Mouse (Mus musculus) heart, adult 9 months (tissue): ENCODE measurements around the gene Mlana.

Experiments
- DNase-seq, 2 experiments: peaks; one replicate each; pipeline ENCODE4 v3.0.0; 2022; ENCODE audit warnings: low spot score in 2 of 2

Mlana gene

DNA sequence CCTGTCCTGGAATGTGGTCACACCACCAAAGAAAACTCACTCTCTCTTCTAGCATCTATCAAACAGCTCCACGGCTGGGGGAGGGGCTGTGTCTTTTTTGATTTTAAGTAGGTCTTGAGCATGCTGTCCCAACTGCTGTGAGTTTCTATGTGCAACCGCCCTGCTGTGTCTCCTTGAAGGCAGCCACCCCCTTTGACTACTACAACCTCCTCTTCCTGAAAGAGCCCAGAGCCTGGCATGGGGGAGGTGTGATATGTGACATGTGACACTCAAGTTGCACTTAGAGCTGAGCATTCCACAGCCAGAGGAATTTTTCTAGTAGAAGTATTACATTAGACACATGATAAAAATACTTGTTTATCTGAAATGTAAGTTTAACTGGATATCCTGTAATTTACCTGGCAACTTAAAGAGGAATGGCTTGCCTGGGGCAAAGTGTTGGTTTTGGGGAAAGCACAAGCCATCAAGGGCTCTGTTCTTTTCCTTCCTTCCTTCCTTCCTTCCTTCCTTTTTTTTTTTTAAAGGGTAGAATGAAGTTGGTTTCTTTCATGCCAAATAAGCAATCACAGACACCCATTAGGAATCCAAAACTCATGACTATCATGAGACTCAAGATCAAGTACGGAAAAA lies at the start of gene Mlana:
Gene Mlana, plus strand, starts transcription at position 580 of the 630 bp plus-strand sequence.
- no peak for DNase-seq

GRCm38 (mm10) chr19:29648550-29648914 lies 49.1 kb upstream of the Mlana start:
- no peak for DNase-seq

DNA sequence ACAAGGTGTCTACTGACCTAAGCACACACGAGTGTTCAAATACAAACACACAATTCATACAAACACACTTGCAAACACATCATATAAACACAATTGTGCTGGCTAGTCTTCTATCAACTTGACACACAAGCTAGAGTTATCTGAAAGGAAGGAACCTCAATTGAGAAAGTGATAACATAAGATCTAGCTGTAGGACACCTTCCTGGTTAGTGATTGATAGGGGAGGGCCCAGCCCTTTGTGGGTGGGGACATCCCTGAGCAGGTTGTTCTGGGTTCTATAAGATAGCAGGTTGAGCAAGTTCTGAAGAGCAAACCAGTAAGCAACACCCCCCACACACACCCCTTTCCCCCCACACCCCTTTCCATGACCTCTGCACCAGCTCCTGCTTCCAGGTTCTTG lies 47.9 kb upstream of the Mlana start:
- no peak for DNase-seq

- DNase-seq: no peak
These were observed 43.8 kb upstream of the Mlana start for GRCm38 (mm10) chr19:29653768-29654265.

DNA sequence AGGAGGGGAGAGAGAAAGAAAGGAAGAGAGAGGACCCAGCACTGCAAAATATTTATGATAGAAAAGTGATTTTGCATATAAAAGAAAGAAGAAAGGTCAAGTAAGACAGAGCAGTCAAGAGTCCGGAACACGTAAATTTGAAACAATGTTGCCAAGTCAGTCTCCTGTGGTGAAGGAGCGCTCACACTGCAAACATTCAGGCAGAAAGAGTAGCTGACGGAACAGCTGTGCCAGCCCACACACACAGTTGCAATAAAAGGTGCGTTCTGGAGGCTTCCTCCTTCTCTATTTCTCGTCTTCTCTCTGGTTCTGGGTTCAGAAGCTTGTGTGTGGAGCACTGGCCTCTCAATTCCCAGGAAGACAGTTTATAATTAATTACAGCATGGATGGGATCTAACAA lies 42.5 kb upstream of the Mlana start:
- DNase-seq: no peak

- no peak for DNase-seq
These were observed 41.6 kb upstream of the Mlana start for GRCm38 (mm10) chr19:29656029-29656428.

DNA sequence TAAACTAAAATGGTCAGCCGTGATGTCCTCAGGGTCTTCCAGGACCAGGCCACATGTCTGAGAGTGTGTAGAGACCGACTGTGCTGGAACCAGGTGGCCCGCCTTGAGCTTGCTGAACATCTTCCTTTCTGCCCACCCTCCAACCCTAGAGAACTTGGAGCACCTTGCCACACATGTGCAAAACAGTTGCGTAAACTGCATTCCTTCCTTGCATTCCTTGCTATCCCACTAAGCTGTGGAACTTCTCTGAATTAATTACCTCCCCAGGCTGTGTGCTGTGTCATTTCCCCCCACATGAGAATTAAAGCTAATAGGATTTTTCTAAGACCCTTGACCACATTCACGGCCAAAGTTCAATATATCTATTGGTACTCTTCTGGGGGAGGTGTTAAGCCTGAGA lies 41.0 kb upstream of the Mlana start:
- DNase-seq: no peak

- no peak for DNase-seq
These were observed 40.6 kb upstream of the Mlana start for GRCm38 (mm10) chr19:29657033-29657432.

DNA sequence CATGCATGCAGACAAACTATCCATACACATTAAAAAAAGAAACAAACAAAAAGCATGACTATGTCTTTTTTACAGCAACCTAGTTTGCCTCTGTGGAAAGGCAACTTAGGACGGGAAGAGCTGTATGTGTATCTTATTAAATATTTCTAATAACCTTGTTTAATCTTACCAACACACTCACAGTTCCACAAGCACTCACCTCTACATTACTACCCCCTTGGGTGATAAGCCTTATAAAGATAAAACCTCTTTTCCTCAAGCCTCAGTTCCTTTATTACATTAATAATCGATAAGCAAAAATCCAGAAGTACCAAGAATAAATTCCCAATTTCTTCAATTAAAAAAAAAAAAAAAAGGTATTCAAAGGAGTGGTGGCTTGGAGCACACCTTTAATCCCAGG lies 40.1 kb upstream of the Mlana start:
- DNase-seq: no peak

- no peak for DNase-seq
These were observed 38.8 kb upstream of the Mlana start for GRCm38 (mm10) chr19:29658836-29659235.

DNA sequence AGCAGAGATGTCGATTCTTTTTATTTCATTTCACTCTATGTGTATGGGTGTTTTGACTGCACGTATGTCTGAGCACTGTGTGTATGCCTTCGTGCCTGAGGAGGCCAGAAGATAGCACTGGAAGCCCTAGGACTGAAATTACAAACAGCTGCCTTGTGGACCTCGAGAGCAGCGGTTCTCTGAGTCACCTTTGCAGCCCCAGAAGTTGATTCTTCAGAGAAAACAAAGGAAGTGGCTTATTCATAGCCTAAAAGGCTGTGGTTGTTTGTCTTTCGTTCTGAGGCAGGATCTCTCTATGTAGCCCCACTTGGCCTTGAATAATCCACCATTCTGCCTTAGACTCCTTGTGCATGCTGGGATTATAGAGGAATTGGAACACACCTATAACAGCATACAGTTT lies 37.9 kb upstream of the Mlana start:
- no peak for DNase-seq

DNA sequence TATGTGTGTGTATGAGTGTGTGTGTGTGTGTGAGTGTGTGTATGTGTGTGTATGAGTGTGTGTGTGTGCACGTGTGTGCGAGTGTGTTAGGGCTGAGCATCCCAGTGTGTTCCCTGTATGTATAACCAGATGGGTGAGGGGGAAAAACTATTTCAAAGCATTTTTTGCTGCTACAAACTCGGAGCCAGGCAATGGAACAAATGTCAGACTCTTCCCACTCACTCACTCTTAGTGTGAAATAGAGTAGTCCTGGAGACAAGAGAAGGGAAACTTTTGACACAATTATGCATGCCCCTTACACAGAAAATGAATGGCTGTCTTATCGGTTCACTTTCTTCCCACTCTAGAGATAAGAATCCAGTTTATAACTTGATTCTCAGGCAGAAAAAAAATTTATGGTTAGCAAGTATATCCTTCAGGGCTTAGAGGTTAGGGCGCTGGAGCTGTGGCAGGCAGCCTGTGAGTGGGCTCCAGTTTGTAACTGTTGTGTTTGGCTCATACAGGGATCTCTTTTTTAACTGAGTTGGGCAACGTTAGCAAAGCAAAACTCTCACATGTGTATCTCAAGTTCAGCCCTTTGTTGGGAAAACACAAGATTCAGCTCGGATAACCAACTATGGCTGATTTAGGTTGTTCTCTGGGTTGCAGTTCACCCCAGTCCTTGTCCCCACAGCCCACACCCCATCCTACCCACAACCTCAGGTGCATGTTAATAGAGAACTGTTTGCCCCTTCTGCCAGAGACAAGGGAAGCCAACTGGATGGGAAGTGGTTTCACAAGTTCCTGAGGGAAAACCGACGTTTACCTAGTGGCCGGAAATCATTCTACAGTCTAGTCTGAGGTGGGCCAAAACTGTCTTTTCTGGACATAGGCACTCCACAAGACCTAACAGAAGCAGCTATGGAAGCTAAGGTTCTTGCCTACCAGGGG lies 36.5 kb upstream of the Mlana start:
- no peak for DNase-seq

GRCm38 (mm10) chr19:29661974-29662580 lies 35.5 kb upstream of the Mlana start:
- DNase-seq: no peak

GRCm38 (mm10) chr19:29663780-29664179 lies 33.8 kb upstream of the Mlana start:
- DNase-seq: no peak

GRCm38 (mm10) chr19:29664934-29665333 lies 32.7 kb upstream of the Mlana start:
- no peak for DNase-seq

- DNase-seq: no peak
These were observed 31.5 kb upstream of the Mlana start for GRCm38 (mm10) chr19:29666164-29666563.

GRCm38 (mm10) chr19:29666965-29667594 lies 30.5 kb upstream of the Mlana start:
- DNase-seq: no peak

DNA sequence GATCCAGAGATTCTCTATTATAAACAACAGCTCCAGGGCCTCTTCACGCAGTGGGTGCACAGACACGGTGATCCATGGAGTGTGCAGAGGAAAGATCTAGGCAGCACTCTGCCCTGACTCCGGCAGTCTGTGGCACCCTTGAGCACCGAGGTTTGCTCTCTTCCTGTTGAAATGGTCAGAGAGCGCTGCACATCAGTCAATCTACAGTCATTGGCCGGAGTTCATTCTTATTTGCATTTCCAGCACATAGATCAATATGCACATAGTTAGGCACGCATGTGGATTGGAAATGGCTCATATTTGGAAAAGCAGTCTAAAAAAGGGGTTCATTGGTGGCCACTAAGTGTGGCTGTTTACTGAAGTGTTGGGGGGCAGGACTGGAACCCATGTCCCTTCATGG lies 29.5 kb upstream of the Mlana start:
- no peak for DNase-seq

DNA sequence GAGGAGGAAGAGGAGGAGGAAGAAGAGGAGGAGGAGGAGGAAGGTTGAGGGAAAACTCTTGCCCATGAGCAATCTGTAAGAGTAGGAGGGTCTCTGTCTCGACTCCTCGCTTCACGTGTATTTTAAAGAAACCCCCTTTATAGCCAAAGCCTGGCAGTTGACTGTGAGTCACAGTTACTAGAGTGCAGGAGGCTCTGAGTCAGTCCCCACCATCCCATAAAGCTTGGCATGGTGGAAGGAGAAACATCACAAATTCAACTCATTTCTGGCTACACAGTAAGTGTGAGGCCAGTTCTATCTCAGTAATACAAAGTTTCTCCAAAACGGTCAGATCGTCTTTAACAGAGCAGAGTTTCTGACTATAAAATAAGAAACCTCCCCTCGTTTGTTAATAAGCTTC lies 27.4 kb upstream of the Mlana start:
- DNase-seq: no peak

DNA sequence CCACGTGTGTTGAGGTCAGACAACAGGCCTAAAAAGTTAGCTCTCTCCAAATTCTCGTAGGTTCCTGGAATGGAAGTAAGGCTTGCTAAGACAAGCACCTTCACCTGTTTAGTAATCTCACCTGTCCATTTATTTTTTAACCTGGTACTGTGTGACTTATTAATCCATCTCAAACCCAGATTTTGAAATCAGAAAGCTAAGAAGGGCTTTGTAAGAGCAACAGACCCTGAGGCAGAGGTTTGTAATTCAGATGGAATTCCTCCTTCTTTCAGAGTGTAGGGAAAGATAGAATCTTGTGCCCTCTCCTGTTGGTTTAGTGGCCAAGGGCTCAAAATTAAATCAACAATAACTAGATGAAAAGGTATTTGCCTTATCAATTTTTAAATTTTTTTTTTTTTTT lies 26.5 kb upstream of the Mlana start:
- DNase-seq: no peak

DNA sequence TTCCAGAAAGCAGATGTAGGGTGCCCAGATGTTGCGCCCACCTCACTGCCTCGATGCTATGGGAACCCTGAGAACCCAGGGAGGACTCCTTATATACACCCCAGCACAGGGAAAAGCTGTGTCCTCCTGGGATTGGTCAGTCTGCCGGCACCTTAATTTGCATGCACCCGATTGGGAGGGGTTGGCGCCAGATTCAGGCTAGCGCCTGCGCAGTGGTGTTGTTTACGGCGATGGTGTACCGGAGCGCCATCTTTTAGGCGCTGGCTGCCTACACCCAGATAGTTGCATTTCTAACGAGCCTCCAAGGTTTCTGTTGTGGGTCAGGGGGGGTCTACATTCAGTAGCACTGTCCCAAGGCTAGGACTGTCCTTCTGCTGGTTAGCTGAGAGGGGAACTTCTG lies 25.0 kb upstream of the Mlana start:
- no peak for DNase-seq

GRCm38 (mm10) chr19:29674946-29675345 lies 22.7 kb upstream of the Mlana start:
- DNase-seq: no peak
